Mouse (Mus musculus) gastrocnemius, postnatal 4 days (tissue): ENCODE measurements around the gene Ccr8. TPM values are rescaled to one million over a fixed set of nuclear protein-coding genes. Genes with fewer than 3 reads are reported as not detected.

Experiments
- DNase-seq, 2 experiments: peaks; one replicate each; pipeline ENCODE4 v3.0.0; 2021 to 2022; ENCODE audit warnings: low spot score in 2 of 2, mixed read lengths in 2 of 2
- total RNA-seq, 2 experiments: library from RNA; stranded (reverse); gene quantifications; 2 replicates each; pipeline ENCODE4 v1.2.3; 2021

The Ccr8 gene
- total RNA-seq, 2 experiments from 2014 or later, result not detected

DNA sequence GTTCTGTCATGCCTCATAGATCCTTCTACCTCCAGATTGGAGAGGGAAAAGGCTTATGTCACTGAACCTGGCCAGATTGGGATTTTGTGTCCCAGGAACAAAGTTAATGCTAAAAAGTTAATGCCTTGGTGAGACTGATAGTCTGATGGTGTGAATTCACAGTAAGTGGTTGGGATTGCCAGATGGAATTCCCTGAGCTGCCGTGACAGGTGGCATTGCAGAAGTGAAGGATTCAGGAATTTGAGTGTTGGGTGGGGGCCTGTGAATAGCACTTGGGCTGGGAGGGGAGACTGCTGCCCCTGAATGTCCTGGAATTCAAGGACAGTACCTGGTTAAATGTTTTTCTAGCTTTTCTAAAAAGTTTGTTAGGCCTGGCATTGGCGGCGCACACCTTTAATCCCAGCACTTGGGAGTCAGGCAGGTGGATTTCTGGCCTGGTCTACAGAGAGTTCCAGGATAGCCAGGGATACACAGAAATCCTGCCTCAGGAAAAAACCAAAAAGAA, 39.9 kb downstream of the Ccr8 start:
- no peak for DNase-seq

- no peak for DNase-seq
These were observed 41.3 kb downstream of the Ccr8 start for GRCm38 (mm10) chr9:120132980-120133754.

- DNase-seq, result no peak
These were observed 42.0 kb downstream of the Ccr8 start for GRCm38 (mm10) chr9:120133755-120134475.

DNA sequence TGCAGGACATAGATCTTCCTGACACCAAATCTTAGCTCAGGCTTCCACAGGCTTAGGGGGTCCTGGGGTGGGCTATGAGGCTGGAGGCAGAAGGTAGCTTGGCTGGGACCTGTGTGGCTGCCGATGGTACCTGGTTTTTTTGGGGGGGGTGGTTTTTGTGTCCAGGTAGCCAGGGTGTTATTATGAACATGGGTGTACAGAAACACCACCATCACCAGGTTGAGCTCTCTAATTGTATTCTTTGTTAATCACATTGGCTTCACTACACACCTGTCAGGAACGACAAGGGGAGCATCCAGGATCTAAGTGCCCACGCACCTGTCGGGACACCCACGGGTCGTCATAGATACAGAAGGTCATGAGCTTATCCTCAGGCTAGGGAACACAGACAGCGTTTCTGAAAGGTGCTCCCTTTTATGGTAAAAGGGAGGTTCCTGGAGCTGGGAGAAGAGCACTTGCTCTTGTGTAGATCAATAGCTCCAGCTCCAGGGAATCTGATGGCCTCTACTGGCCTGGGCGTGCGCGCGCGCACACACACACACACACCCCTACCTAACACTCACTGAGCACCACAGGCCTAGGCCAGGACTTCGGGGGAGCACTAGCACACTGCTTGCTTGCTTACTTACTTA, 42.7 kb downstream of the Ccr8 start:
- DNase-seq, result no peak

DNA sequence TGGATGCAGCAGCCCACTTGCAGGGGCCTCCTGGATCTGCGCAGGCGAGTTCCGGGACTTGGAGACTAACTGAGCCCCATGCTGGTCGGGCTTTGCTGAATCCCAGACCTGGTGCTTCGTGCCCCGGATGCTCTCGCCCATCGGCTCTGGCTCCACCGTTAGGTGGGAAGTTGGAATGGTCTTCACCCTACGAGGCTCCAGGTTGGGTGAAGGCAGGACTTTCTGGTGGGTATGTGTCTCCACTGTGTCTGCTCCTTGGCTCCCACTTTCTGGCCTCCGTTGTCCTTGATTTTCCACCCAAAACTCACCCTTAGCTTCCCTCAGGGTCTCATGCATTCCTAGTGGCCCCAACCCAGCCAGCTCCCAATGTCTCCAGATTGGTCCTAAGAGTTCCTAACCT, 43.5 kb downstream of the Ccr8 start:
- DNase-seq, result no peak

DNA sequence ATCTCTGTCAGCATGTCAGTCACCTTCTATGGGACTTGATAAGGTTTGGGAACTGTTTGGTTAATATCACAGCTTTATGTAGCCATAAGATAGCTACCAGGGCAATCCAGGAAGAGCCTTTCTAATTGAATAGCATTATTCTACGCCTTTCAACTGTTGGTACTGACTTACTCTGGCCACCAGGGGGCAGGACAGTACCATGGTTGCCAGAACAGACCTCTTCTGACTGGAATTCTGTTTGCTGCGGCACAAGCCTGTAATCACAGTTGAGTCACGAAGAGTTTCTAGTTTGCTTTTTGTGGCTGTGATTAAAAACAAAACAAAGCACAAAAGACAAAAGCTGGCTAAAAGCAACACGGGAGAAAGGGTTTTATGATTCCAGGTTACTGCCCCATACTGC, 48.7 kb downstream of the Ccr8 start:
- DNase-seq, result peak; percentile 42 to 79

GRCm38 (mm10) chr9:120144474-120144873, 52.6 kb downstream of the Ccr8 start:
- no peak for DNase-seq

Other genes with a start within 250 kb of the Ccr8 start
- 10 to 100 TPM; 28.4 to 30.0 TPM for gene Wdr48, start 197.2 kb upstream of the Ccr8 start, total RNA-seq
- gene Gorasp1, start 154.5 kb upstream of the Ccr8 start, total RNA-seq, result 10 to 100 TPM; 18.8 to 25.2 TPM
- under 1 TPM; 0.15 to 0.34 TPM for gene Ttc21a, start 154.5 kb upstream of the Ccr8 start, total RNA-seq
- 1 to 10 TPM; 4.5 to 5.4 TPM for gene Csrnp1, start 107.5 kb upstream of the Ccr8 start, total RNA-seq
- 100 to 1,000 TPM; 101 to 111 TPM for gene Xirp1, start 68.5 kb upstream of the Ccr8 start, total RNA-seq
- gene Cx3cr1, start 22.2 kb upstream of the Ccr8 start, total RNA-seq, result 1 to 10 TPM; 5.5 to 5.6 TPM
- gene Slc25a38, start 18.3 kb downstream of the Ccr8 start, total RNA-seq, result 10 to 100 TPM; 10.6 TPM
- gene Rpsa, start 35.6 kb downstream of the Ccr8 start, total RNA-seq, result 1,000 to 10,000 TPM in 1 of 2 experiments, 100 to 1,000 TPM in 1; 833 to 1,010 TPM
- gene Mobp, start 57.6 kb downstream of the Ccr8 start, total RNA-seq, result not detected
- gene Myrip, start 209.4 kb downstream of the Ccr8 start, total RNA-seq, result under 1 TPM; 0.26 to 0.39 TPM